Mouse (Mus musculus): ENCODE data around the gene Fbxo36. TPM values are rescaled to one million over a fixed set of nuclear protein-coding genes. Genes with fewer than 3 reads are reported as not detected.

The Fbxo36 gene
- polyA plus RNA-seq, 1 experiment = 7.0 TPM

GRCm38 (mm10) chr1:84853721-84854120 lies 14.1 kb downstream of the Fbxo36 start:
- Histone ChIP-seq H3K4me1 (ENCODE audit: control insufficient read depth, insufficient read depth, low read length) (no peaks in the 10 kb centered on the region), H3K4me3 (ENCODE audit: insufficient read depth, low read length) (no peak overlapping the region), H3K27ac (ENCODE audit: insufficient read depth, low read length) (no peak overlapping the region)
- TF ChIP-seq POLR2A (IDR thresholded peaks at IDR 0.05; ENCODE audit: low read depth, low read length) (no peak), CTCF (IDR thresholded peaks at IDR 0.05; ENCODE audit: borderline replicate concordance, insufficient read depth, low read length) (no peak)

GRCm38 (mm10) chr1:84854966-84855365 lies 15.3 kb downstream of the Fbxo36 start:
- Histone ChIP-seq H3K27ac (ENCODE audit: insufficient read depth, low read length) (no peak overlapping the region), H3K4me1 (ENCODE audit: control insufficient read depth, insufficient read depth, low read length) (no peaks in the 10 kb centered on the region), H3K4me3 (ENCODE audit: insufficient read depth, low read length) (no peak overlapping the region)
- TF ChIP-seq CTCF (IDR thresholded peaks at IDR 0.05; ENCODE audit: borderline replicate concordance, insufficient read depth, low read length) (no peak), POLR2A (IDR thresholded peaks at IDR 0.05; ENCODE audit: low read depth, low read length) (no peak)

GRCm38 (mm10) chr1:84855756-84856155 lies 16.1 kb downstream of the Fbxo36 start:
- Histone ChIP-seq H3K27ac (ENCODE audit: insufficient read depth, low read length) (no peak overlapping the region), H3K4me3 (ENCODE audit: insufficient read depth, low read length) (no peak overlapping the region), H3K4me1 (ENCODE audit: control insufficient read depth, insufficient read depth, low read length) (no peaks in the 10 kb centered on the region)
- TF ChIP-seq POLR2A (IDR thresholded peaks at IDR 0.05; ENCODE audit: low read depth, low read length) = no peak
- TF ChIP-seq CTCF (IDR thresholded peaks at IDR 0.05; ENCODE audit: borderline replicate concordance, insufficient read depth, low read length) = no peak

GRCm38 (mm10) chr1:84859597-84859996 lies 20.0 kb downstream of the Fbxo36 start:
- H3K4me3 ChIP-seq (ENCODE audit: insufficient read depth, low read length) = no peak overlapping the region
- no peak overlapping the region for H3K27ac ChIP-seq (ENCODE audit: insufficient read depth, low read length)
- H3K4me1 ChIP-seq (ENCODE audit: control insufficient read depth, insufficient read depth, low read length) = no peaks in the 10 kb centered on the region
- TF ChIP-seq POLR2A (IDR thresholded peaks at IDR 0.05; ENCODE audit: low read depth, low read length) = no peak

- TF ChIP-seq POLR2A (IDR thresholded peaks at IDR 0.05; ENCODE audit: low read depth, low read length) = no peak
- TF ChIP-seq CTCF (IDR thresholded peaks at IDR 0.05; ENCODE audit: borderline replicate concordance, insufficient read depth, low read length) = no peak
- Histone ChIP-seq H3K4me1 (ENCODE audit: control insufficient read depth, insufficient read depth, low read length) (no peaks in the 10 kb centered on the region), H3K27ac (ENCODE audit: insufficient read depth, low read length) (no peak overlapping the region), H3K4me3 (ENCODE audit: insufficient read depth, low read length) (no peak overlapping the region)
Measured at GRCm38 (mm10) chr1:84860360-84861254, 21.0 kb downstream of the Fbxo36 start.

GRCm38 (mm10) chr1:84861255-84861630 lies 21.6 kb downstream of the Fbxo36 start:
- Histone ChIP-seq H3K27ac (ENCODE audit: insufficient read depth, low read length) (no peak overlapping the region), H3K4me3 (ENCODE audit: insufficient read depth, low read length) (no peak overlapping the region), H3K4me1 (ENCODE audit: control insufficient read depth, insufficient read depth, low read length) (no peaks in the 10 kb centered on the region)
- TF ChIP-seq POLR2A (IDR thresholded peaks at IDR 0.05; ENCODE audit: low read depth, low read length) (no peak), CTCF (IDR thresholded peaks at IDR 0.05; ENCODE audit: borderline replicate concordance, insufficient read depth, low read length) (no peak)

GRCm38 (mm10) chr1:84864645-84865044 lies 25.0 kb downstream of the Fbxo36 start:
- no peak for TF ChIP-seq CTCF (IDR thresholded peaks at IDR 0.05; ENCODE audit: borderline replicate concordance, insufficient read depth, low read length)
- no peak for TF ChIP-seq POLR2A (IDR thresholded peaks at IDR 0.05; ENCODE audit: low read depth, low read length)

GRCm38 (mm10) chr1:84866231-84866630 lies 26.6 kb downstream of the Fbxo36 start:
- H3K4me1 ChIP-seq (ENCODE audit: control insufficient read depth, insufficient read depth, low read length) = no peaks in the 10 kb centered on the region
- no peak overlapping the region for H3K27ac ChIP-seq (ENCODE audit: insufficient read depth, low read length)
- H3K4me3 ChIP-seq (ENCODE audit: insufficient read depth, low read length) = no peak overlapping the region

More at GRCm38 (mm10) chr1:84864645-84865044, 25.0 kb downstream of the Fbxo36 start:
- H3K27ac ChIP-seq (ENCODE audit: insufficient read depth, low read length) = no peak overlapping the region
- H3K4me1 ChIP-seq (ENCODE audit: control insufficient read depth, insufficient read depth, low read length) = no peaks in the 10 kb centered on the region
- no peak overlapping the region for H3K4me3 ChIP-seq (ENCODE audit: insufficient read depth, low read length)

GRCm38 (mm10) chr1:84866706-84867230 lies 27.1 kb downstream of the Fbxo36 start:
- H3K27ac ChIP-seq (ENCODE audit: insufficient read depth, low read length) = no peak overlapping the region
- no peaks in the 10 kb centered on the region for H3K4me1 ChIP-seq (ENCODE audit: control insufficient read depth, insufficient read depth, low read length)
- TF ChIP-seq POLR2A (IDR thresholded peaks at IDR 0.05; ENCODE audit: low read depth, low read length) = no peak
- TF ChIP-seq CTCF (IDR thresholded peaks at IDR 0.05; ENCODE audit: borderline replicate concordance, insufficient read depth, low read length) = no peak
- H3K4me3 ChIP-seq (ENCODE audit: insufficient read depth, low read length) = no peak overlapping the region

More at GRCm38 (mm10) chr1:84866231-84866630, 26.6 kb downstream of the Fbxo36 start:
- TF ChIP-seq POLR2A (IDR thresholded peaks at IDR 0.05; ENCODE audit: low read depth, low read length) = no peak
- no peak for TF ChIP-seq CTCF (IDR thresholded peaks at IDR 0.05; ENCODE audit: borderline replicate concordance, insufficient read depth, low read length)

- Histone ChIP-seq H3K4me1 (ENCODE audit: control insufficient read depth, insufficient read depth, low read length) (no peaks in the 10 kb centered on the region), H3K4me3 (ENCODE audit: insufficient read depth, low read length) (no peak overlapping the region), H3K27ac (ENCODE audit: insufficient read depth, low read length) (no peak overlapping the region)
- no peak for TF ChIP-seq CTCF (IDR thresholded peaks at IDR 0.05; ENCODE audit: borderline replicate concordance, insufficient read depth, low read length)
Measured at GRCm38 (mm10) chr1:84868311-84868710, 28.7 kb downstream of the Fbxo36 start.
